Mouse (Mus musculus): ENCODE measurements around the gene Spdef. TPM values are rescaled to one million over a fixed set of nuclear protein-coding genes. Genes with fewer than 3 reads are reported as not detected.

The Spdef gene
- polyA plus RNA-seq, 2 experiments, result not detected

DNA sequence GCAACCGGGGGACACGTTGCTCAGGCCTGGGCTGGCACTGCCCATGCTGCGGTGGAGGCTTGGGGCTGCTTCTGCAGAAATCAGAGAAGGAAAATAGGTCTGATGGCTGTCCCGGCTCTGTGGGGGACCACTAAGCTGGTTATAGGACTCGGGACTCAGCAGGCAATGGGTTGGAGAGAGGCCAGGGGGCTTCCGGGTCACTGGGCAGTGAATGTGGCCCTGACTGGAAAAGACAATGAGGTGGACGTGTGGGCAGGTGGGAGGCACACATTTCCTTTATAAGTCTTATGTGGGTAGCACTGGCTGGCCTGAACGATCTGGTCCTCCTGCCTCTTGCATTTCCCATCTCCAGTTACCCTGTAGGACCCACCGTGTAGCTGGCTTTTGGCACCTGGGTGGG lies 8.4 kb downstream of the Spdef start:
- Histone ChIP-seq H3K9ac (replicated peaks) (no peak overlapping the region), H3K4me1 (replicated peaks; ENCODE audit: control insufficient read depth in 2 of 2, insufficient read depth in 2 of 2, low read length in 1 of 2) (no peaks in the 10 kb centered on the region), H3K36me3 (replicated peaks; ENCODE audit: control insufficient read depth, insufficient read depth, low read depth) (no peaks in the 10 kb centered on the region), H3K4me2 (ENCODE audit: low read depth) (no peak overlapping the region), H3K27me3 (ENCODE audit: control insufficient read depth, insufficient read depth, low read length) (no peaks in the 10 kb centered on the region; the same call in 1 of the 2 replicates), H3K9me3 (ENCODE audit: control insufficient read depth, low read length) (no peaks in the 10 kb centered on the region), H3K27ac (no peak overlapping the region), H3K4me3 (ENCODE audit: insufficient read depth in 1 of 2, low read depth in 2 of 2, low read length in 2 of 2) (no peak overlapping the region)
- DNase-seq (ENCODE audit: low read depth in 3 of 3, low spot score in 3 of 3) (no peak), ATAC-seq (ENCODE audit: insufficient read depth) (no peak)
- 59% methylated on average over 9 of the region's 9 CpGs for WGBS (ENCODE audit: insufficient replicate concordance)
- TF ChIP-seq CTCF (IDR thresholded peaks at IDR 0.05; ENCODE audit: low read depth) (no peak), EP300 (IDR thresholded peaks at IDR 0.05; ENCODE audit: low read depth) (no peak)

DNA sequence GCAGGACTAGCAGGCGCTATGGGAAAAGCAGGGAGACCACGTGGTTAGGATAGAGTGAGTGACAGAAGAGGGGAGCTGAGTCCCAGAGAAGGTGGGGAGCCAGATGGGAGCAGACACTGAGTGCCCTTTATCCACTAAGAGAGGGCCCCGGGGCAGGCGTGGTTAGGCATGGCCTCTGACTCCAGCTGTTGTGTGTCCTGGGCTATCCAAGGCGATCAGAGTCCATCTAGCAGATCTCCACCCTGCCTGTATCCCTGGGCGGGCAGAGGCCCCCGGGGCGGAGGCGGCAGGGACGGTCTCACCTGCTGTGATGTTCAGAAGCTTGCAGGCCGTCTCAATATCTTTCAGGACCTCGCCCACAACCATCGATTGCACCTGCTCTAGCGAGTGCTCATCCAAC lies 9.1 kb downstream of the Spdef start:
- no peak overlapping the region for H3K27ac ChIP-seq
- H3K9ac ChIP-seq (replicated peaks), result no peak overlapping the region
- TF ChIP-seq CTCF (IDR thresholded peaks at IDR 0.05; ENCODE audit: low read depth) (no peak), EP300 (IDR thresholded peaks at IDR 0.05; ENCODE audit: low read depth) (no peak)
- H3K4me2 ChIP-seq (ENCODE audit: low read depth), result no peak overlapping the region
- no peak overlapping the region for H3K4me3 ChIP-seq (ENCODE audit: insufficient read depth in 1 of 2, low read depth in 2 of 2, low read length in 2 of 2)
- DNase-seq (ENCODE audit: low read depth in 3 of 3, low spot score in 3 of 3) (no peak), ATAC-seq (ENCODE audit: insufficient read depth) (no peak)
- 56% methylated on average over 14 of the region's 14 CpGs for WGBS (ENCODE audit: insufficient replicate concordance)
- no peaks in the 10 kb centered on the region for H3K36me3 ChIP-seq (replicated peaks; ENCODE audit: control insufficient read depth, insufficient read depth, low read depth)
- no peaks in the 10 kb centered on the region for H3K4me1 ChIP-seq (replicated peaks; ENCODE audit: control insufficient read depth in 2 of 2, insufficient read depth in 2 of 2, low read length in 1 of 2)
- H3K27me3 ChIP-seq (ENCODE audit: control insufficient read depth, insufficient read depth, low read length), result no peaks in the 10 kb centered on the region; the same call in 1 of the 2 replicates
- H3K9me3 ChIP-seq (ENCODE audit: control insufficient read depth, low read length), result no peaks in the 10 kb centered on the region

DNA sequence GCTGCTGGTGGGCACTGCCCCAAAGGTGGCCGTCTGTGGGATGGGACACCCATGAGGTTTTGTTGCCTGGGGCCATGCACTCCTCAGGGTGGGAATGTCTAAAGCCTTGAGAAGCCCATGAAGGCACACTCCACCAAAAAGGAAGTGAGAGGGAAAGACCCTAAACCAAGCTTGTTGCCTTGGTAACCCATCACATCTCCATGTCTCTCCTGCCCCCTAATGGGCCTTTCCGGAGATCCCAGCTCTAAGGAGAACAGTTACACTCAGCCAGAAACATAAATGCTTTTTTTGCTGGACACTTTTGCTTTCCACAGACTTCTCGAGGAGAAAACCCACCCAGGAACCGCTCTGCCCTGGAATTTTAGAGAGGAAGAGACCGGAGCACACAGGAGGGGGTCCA lies 10.5 kb downstream of the Spdef start:
- Histone ChIP-seq H3K27me3 (ENCODE audit: control insufficient read depth, insufficient read depth, low read length) (no peaks in the 10 kb centered on the region), H3K27ac (no peak overlapping the region), H3K36me3 (replicated peaks; ENCODE audit: control insufficient read depth, insufficient read depth, low read depth) (no peaks in the 10 kb centered on the region), H3K9ac (replicated peaks) (no peak overlapping the region), H3K4me3 (ENCODE audit: insufficient read depth in 1 of 2, low read depth in 2 of 2, low read length in 2 of 2) (no peak overlapping the region), H3K9me3 (ENCODE audit: control insufficient read depth, low read length) (no peaks in the 10 kb centered on the region), H3K4me1 (replicated peaks; ENCODE audit: control insufficient read depth in 2 of 2, insufficient read depth in 2 of 2, low read length in 1 of 2) (no peaks in the 10 kb centered on the region), H3K4me2 (ENCODE audit: low read depth) (no peak overlapping the region)
- TF ChIP-seq EP300 (IDR thresholded peaks at IDR 0.05; ENCODE audit: low read depth) (no peak), CTCF (IDR thresholded peaks at IDR 0.05; ENCODE audit: low read depth) (no peak)
- ATAC-seq (ENCODE audit: insufficient read depth) (no peak), DNase-seq (ENCODE audit: low read depth in 3 of 3, low spot score in 3 of 3) (no peak)
- WGBS (ENCODE audit: insufficient replicate concordance), result 42% methylated on average over 5 of the region's 5 CpGs

DNA sequence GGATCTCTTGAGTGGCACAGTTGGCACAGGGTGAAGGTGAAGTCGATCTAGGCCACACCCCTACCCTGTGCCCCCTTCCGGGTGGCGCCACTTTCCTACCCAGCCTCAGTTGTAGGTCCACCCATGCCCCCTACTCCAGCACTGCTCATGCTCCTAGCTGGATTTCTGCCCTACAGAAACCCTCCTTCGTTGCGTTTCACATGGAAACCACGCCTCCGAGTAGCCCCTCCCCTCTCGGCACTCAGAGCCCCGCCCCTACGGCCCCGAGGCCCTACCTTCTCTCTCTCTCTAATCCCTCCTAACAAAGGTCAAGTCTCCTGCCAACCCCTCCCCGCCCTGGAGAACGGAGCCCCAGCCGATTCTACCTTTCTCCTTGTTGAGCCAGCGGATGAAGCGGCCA lies 12.0 kb downstream of the Spdef start:
- no peaks in the 10 kb centered on the region for H3K36me3 ChIP-seq (replicated peaks; ENCODE audit: control insufficient read depth, insufficient read depth, low read depth)
- H3K9me3 ChIP-seq (ENCODE audit: control insufficient read depth, low read length), result no peaks in the 10 kb centered on the region
- no peaks in the 10 kb centered on the region for H3K27me3 ChIP-seq (ENCODE audit: control insufficient read depth, insufficient read depth, low read length)
- 7% methylated on average over 16 of the region's 16 CpGs for WGBS (ENCODE audit: insufficient replicate concordance)
- H3K4me1 ChIP-seq (replicated peaks; ENCODE audit: control insufficient read depth in 2 of 2, insufficient read depth in 2 of 2, low read length in 1 of 2), result no peaks in the 10 kb centered on the region
- peak overlapping the region; percentile 9 for H3K4me2 ChIP-seq (ENCODE audit: low read depth)
- no peak overlapping the region for H3K27ac ChIP-seq
- DNase-seq (ENCODE audit: low read depth in 3 of 3, low spot score in 3 of 3) (no peak), ATAC-seq (ENCODE audit: insufficient read depth) (no peak)
- TF ChIP-seq CTCF (IDR thresholded peaks at IDR 0.05; ENCODE audit: low read depth), result no peak
- no peak for TF ChIP-seq EP300 (IDR thresholded peaks at IDR 0.05; ENCODE audit: low read depth)
- H3K9ac ChIP-seq (replicated peaks), result no peak overlapping the region
- H3K4me3 ChIP-seq (ENCODE audit: insufficient read depth in 1 of 2, low read depth in 2 of 2, low read length in 2 of 2), result no peak overlapping the region

DNA sequence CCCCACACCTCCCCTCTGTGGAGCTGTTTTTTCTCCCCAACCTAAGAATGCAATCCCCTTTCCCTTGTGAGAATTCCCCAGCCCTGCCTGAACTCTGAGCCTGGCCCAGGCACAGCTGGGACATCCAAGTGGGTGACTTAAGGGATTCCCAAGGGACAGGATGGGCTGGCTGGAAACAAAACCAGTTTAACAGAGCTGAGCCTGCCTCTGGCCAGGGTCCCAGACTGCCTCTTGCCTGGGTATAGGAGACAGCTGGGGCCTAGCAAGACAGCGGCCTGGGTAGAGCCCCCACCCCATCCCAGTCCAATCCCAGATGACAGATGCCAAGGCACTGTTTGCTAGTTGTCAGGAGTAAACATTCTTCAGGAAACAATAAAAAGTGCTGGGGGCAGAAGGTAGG lies 15.9 kb downstream of the Spdef start:
- DNase-seq (ENCODE audit: low read depth in 3 of 3, low spot score in 3 of 3), result no peak
- no peak overlapping the region for H3K27ac ChIP-seq
- WGBS (ENCODE audit: insufficient replicate concordance), result 70% methylated on average over 1 of the region's 1 CpGs

More for the DNA sequence above, 15.9 kb downstream of the Spdef start:
- Histone ChIP-seq H3K9me3 (ENCODE audit: control insufficient read depth, low read length) (no peaks in the 10 kb centered on the region), H3K4me1 (replicated peaks; ENCODE audit: control insufficient read depth in 2 of 2, insufficient read depth in 2 of 2, low read length in 1 of 2) (no peaks in the 10 kb centered on the region), H3K36me3 (replicated peaks; ENCODE audit: control insufficient read depth, insufficient read depth, low read depth) (no peaks in the 10 kb centered on the region), H3K4me3 (ENCODE audit: insufficient read depth in 1 of 2, low read depth in 2 of 2, low read length in 2 of 2) (no peak overlapping the region), H3K9ac (replicated peaks) (no peak overlapping the region), H3K4me2 (ENCODE audit: low read depth) (no peak overlapping the region), H3K27me3 (ENCODE audit: control insufficient read depth, insufficient read depth, low read length) (no peaks in the 10 kb centered on the region)
- ATAC-seq (ENCODE audit: insufficient read depth), result no peak
- no peak for TF ChIP-seq CTCF (IDR thresholded peaks at IDR 0.05; ENCODE audit: low read depth)

Measured in liver, embryonic 14.5 days (tissue).